Mouse (Mus musculus) liver, postnatal 0 days (tissue): ENCODE results near the gene Gm826.

Experiments
- CTCF ChIP-seq: sonication (generic); IDR thresholded peaks from 2 replicates; pipeline ENCODE4 v1.5.1; 2016; ENCODE audit warnings: antibody characterized with exemption, low read depth
- EP300 ChIP-seq: IDR thresholded peaks from 2 replicates; pipeline ENCODE4 v1.6.1; 2016; ENCODE audit warnings: antibody characterized with exemption, low read depth, mild to moderate bottlenecking

DNA sequence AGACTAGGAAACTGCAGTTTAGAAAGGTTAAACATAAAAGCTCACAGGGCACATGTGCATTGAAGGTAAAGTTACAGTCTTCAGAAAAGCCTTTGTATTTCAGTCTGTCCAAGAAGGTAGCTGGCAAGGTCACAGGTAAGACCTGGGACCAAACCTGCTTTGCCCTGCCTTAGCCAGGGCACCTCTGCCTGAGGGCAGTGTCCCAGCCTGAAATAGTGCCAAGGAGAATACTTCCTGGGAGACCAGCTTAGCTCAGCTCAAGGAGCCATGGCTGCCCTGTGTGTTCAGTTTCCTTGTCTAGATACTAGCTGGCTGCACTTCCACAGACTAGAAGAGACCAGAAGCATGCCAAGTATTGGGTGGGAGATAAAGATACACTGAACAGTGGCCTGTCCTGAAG lies 35.4 kb downstream of the Gm826 start:
- TF ChIP-seq CTCF (no peak), EP300 (no peak)
